Mouse (Mus musculus) urinary bladder, postnatal 10 days (tissue): ENCODE measurements around the gene Olfr709-ps1.
"Not testable (repeated sequence)": the region's sequence is repeated elsewhere in the genome, so short reads cannot be mapped to it uniquely, and the experiment has no call there.

Experiments used
- DNase-seq: peaks from one replicate; pipeline ENCODE4 v3.0.0; 2022; ENCODE audit warnings: low spot score

Olfr709-ps1 gene

GRCm38 (mm10) chr7:106932119-106932518 lies at the start of gene Olfr709-ps1:
Gene Olfr709-ps1 (minus strand): TSS chr7:106932219.
- DNase-seq: no peak

- DNase-seq: no peak
Measured at GRCm38 (mm10) chr7:106975353-106975752, 43.3 kb upstream of the Olfr709-ps1 start, which contains the start of gene Olfr711. Gene Olfr711 (minus strand): TSS chr7:106975453.

GRCm38 (mm10) chr7:106967503-106967902 lies 35.5 kb upstream of the Olfr709-ps1 start:
- not testable (repeated sequence) for DNase-seq

- DNase-seq: no peak
Measured at GRCm38 (mm10) chr7:106963837-106964236, 31.8 kb upstream of the Olfr709-ps1 start, which contains the start of gene Olfr6. Gene Olfr6 (minus strand): TSS chr7:106963937.

- no peak for DNase-seq
Measured at GRCm38 (mm10) chr7:106948212-106948611, 16.2 kb upstream of the Olfr709-ps1 start, which contains the start of gene Olfr710. Gene Olfr710 (minus strand): TSS chr7:106948312.

GRCm38 (mm10) chr7:106920961-106921360 lies 11.1 kb downstream of the Olfr709-ps1 start:
- not testable (repeated sequence) for DNase-seq

GRCm38 (mm10) chr7:106907676-106908075 lies 24.3 kb downstream of the Olfr709-ps1 start, which contains the start of gene Olfr1532-ps1:
Gene Olfr1532-ps1 (plus strand): TSS chr7:106908001.
- no peak for DNase-seq

- not testable (repeated sequence) for DNase-seq
Measured at GRCm38 (mm10) chr7:106901141-106901540, 30.9 kb downstream of the Olfr709-ps1 start, which contains the start of gene Olfr707. Gene Olfr707 (minus strand): TSS chr7:106901241.

- DNase-seq: no peak
Measured at GRCm38 (mm10) chr7:106888062-106888461, 44.0 kb downstream of the Olfr709-ps1 start, which contains the start of gene Olfr706. Gene Olfr706 (minus strand): TSS chr7:106888162.

GRCm38 (mm10) chr7:106876791-106877190 lies 55.2 kb downstream of the Olfr709-ps1 start, which contains the start of gene Olfr705:
Gene Olfr705 (minus strand): TSS chr7:106876891.
- DNase-seq: no peak
